Mouse (Mus musculus): ENCODE measurements around the gene Olfr769.
"Not testable (repeated sequence)": the region's sequence is repeated elsewhere in the genome, so short reads cannot be mapped to it uniquely, and the experiment has no call there.

The Olfr769 gene

DNA sequence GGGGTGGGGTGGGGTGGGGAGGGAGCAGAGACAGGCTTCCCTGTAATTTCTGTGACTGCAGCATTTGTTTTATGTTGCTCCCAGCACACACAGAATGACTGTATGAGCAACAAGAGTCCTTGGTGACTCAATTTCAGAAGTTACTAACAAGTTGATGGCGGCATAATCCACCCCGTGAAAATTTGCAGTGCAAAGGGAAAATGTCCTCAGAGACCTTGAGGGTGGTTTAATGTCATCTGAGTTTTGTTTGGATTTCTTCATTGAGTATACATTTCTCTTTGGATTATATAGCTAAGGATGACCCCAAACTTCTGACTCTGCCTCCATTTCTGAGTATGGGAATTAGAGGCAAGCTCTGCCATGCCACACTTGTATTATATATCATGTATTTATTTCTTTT is at the start of gene Olfr769:
TSS of gene Olfr769 (minus strand) at position 101 of the 400 bp plus-strand sequence.
- DNase-seq (ENCODE audit: low read depth) = no peak

DNA sequence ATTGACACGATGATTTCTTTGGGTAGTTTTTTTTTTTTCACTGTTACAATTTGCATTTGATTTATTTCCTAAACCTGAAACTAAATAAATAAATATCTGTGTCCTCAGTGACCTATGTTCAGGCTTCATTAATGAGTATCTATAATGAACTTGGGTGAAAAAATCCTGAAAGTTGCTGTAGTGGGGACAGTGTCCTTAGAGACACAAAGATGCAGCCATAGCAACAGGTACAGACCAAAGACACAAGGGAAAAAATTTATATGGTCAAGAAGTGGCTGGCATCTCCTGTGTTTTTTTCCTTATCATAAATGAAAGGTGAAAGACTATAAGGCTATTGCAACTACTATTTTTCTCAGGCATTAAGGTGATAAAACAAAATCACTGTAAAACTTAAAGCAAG is 47.0 kb upstream of the Olfr769 start, which contains the start of gene Olfr771:
TSS of gene Olfr771 (minus strand) at position 101 of the 400 bp plus-strand sequence.
- DNase-seq (ENCODE audit: low read depth) = no peak

DNA sequence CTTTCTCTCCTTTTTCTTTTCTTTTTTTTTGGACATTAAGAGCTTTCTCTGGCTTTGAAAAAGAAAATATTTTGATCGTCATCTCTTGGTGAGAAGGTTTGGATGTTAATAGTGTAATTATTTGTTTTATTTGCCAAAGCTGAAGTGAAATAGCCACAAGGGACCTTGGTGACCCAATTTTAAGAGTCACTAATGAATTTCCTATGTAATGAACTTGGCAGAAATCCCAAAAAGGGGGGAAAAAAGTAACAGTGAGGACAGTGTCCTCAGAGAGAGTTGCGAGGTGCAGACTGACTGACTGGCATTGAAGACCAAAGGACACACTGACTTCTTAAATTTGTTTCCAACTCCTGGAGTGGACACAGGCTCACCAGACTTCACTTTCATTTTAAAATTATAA is 21.2 kb upstream of the Olfr769 start, which contains the start of gene Olfr770:
TSS of gene Olfr770 (minus strand) at position 101 of the 400 bp plus-strand sequence.
- DNase-seq (ENCODE audit: low read depth) = no peak

DNA sequence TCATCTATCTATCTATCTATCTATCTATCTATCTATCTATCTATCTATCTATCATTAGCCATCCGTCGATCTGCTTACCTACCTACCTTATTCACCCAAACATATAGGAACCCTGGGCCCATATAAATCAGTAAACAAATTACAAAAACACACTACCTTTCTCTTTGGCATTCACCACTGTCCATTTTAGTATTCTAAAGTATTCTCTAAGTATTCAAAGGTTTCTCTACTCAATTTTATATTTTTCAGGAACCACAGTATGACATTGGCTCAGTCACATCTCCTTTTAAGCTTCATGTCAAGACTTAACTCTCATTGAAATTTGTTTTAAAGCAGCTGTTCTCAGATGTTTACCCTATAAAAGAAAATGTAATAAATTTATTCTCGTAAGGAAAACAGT is 2.5 kb downstream of the Olfr769 start:
- DNase-seq (ENCODE audit: low read depth) = no peak

DNA sequence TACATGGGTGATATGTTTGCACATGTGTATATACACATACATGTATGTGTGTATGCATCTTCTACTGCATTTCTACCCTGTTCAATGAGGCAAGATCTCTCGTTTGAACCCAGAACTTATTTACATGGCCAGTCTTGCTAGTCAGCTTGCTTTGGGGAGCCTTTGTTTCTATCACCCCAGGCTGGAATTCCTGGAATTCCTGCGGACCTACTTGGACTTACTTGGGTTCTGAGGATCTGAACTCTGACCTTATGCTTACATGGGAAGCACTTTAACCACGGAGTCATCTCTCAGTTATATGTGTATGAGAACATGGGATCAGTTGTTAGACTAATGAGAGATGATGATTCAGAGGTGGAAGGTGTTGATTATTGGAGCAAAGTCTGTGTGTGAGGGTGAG is 16.4 kb downstream of the Olfr769 start:
- DNase-seq (ENCODE audit: low read depth) = no peak

DNA sequence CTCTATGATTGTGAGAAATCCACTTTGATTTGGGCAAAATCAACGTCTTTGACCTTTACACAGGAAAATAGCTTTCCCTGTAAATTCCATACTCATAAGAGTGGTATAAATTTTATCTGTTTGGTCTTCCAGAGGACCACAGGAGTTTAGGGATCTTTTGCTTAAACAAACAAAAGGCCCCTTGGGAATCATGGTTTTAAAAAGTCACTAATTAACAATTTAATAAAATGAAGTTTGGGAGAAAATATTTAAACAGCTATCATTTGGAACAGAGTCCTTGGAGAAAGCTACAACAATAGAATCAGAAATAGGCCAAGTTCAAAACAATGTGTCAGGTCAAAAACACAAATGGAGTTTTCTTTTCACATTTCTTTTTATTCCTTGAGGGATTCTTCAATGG is 18.4 kb downstream of the Olfr769 start, which contains the start of gene Olfr768:
TSS of gene Olfr768 (minus strand) at position 101 of the 400 bp plus-strand sequence.
- DNase-seq (ENCODE audit: low read depth) = no peak

DNA sequence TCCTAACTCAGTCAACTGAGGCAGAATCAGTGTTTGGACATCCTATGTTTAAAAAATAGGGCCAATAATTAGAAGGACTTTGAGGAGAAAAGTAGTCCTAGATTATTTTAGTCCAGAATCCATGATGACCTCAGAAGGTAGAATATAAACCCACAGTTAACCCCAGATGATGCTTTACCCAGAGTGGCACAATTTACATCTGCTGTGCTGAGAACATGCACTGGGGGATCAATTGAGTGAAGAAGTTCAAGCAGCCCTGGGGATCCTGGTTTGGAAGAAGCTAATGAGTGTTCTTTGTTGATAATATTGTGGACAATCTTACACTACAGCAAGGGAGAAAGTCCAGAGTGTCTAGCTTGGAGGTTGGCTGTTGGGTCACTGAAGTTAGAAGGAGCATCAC is 34.9 kb downstream of the Olfr769 start, which contains the start of gene Olfr767:
TSS of gene Olfr767 (minus strand) at position 101 of the 400 bp plus-strand sequence.
- DNase-seq (ENCODE audit: low read depth) = not testable (repeated sequence)

DNA sequence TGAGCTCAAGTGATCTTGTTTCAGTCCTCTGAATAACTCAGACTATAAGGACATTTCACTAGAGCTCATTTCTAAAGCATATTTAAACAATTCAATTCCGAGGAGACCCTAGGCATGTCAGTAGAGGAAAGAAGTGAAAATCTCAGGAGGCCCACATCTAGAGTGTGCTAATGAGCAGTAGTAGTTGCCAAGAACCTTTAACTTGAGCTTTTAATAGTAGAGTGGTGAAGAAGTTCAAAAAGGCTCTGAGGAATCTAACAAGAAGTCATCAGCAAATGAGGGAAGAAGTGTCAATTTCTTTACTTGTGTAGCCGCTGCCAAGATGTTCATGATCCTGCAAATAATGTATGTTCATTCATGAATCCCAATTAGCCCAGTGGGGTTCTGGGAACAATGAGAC is 48.8 kb downstream of the Olfr769 start, which contains the start of gene Olfr766-ps1:
TSS of gene Olfr766-ps1 (minus strand) at position 101 of the 400 bp plus-strand sequence.
- DNase-seq (ENCODE audit: low read depth) = no peak

Data from c-Kit-positive CD71-positive TER-119-negative erythroid progenitor cells, embryonic 14.5 days (primary cell).